Mouse (Mus musculus): ENCODE measurements around the gene Sik2. TPM values are rescaled to one million over a fixed set of nuclear protein-coding genes. Genes with fewer than 3 reads are reported as not detected.
A peak's percentile ranks its signal among the peaks of the same experiment; 100 is the strongest.

Gene Sik2
- total RNA-seq, 1 experiment = 10.0 TPM

- peak; percentile 76 for DNase-seq (ENCODE audit: low read depth, low spot score)
- in situ Hi-C loops (cut with MboI; ENCODE audit: low sequenced_read_pairs in 2 of 2, unreplicated experiment in 2 of 2) = loop anchor here in 1 of 2 experiments (10.0 kb wide), 1 partner anchor 288 kb away; no protein-coding TSS in a partner anchor
- no peak for TF ChIP-seq ZC3H11A (IDR thresholded peaks at IDR 0.05; ENCODE audit: borderline replicate concordance, low read depth, low read length)
- TF ChIP-seq HCFC1 (IDR thresholded peaks at IDR 0.05; ENCODE audit: borderline replicate concordance, insufficient read depth, low read length) = no peak
- no peak for TF ChIP-seq CHD2 (IDR thresholded peaks at IDR 0.05; ENCODE audit: low read depth, low read length)
- no peak for TF ChIP-seq MAFK (IDR thresholded peaks at IDR 0.05; ENCODE audit: insufficient read depth, low read depth, low read length)
- no peak for TF ChIP-seq ZNF384 (IDR thresholded peaks at IDR 0.05; ENCODE audit: low read depth, low read length)
- H3K4me3 ChIP-seq (ENCODE audit: insufficient read depth in 1 of 2, low read depth in 1 of 2, low read length in 2 of 2, poor library complexity in 1 of 2, severe bottlenecking in 1 of 2) = peak overlapping the region; percentile 93 to 95
- H3K36me3 ChIP-seq (ENCODE audit: control insufficient read depth, insufficient read depth, low read length, poor library complexity, severe bottlenecking) = peaks cover 16% of the 10 kb centered on the region
- peaks cover 0 to 3% of the 10 kb centered on the region in 2 experiments; a peak in 1 of 4 replicates for H3K4me1 ChIP-seq (ENCODE audit: control insufficient read depth in 2 of 2, insufficient read depth in 2 of 2, low read length in 2 of 2, poor library complexity in 1 of 2)
- H3K27ac ChIP-seq (ENCODE audit: insufficient read depth, low read depth, low read length, poor library complexity, severe bottlenecking) = no peak overlapping the region; the same call in 1 of the 2 replicates
- H3K9me3 ChIP-seq (ENCODE audit: control insufficient read depth, insufficient read depth, low read depth, low read length) = no peaks in the 10 kb centered on the region
- H3K9ac ChIP-seq (ENCODE audit: insufficient read depth, low read depth, low read length, poor library complexity, severe bottlenecking) = peak overlapping the region; percentile 95
Measured at GRCm38 (mm10) chr9:50856341-50857081, 152.4 kb downstream of the Sik2 start.

GRCm38 (mm10) chr9:50855780-50856179 is 153.1 kb downstream of the Sik2 start:
- H3K9me3 ChIP-seq (ENCODE audit: control insufficient read depth, insufficient read depth, low read depth, low read length) = no peaks in the 10 kb centered on the region
- no peak for DNase-seq (ENCODE audit: low read depth, low spot score)
- H3K4me1 ChIP-seq (ENCODE audit: control insufficient read depth in 2 of 2, insufficient read depth in 2 of 2, low read length in 2 of 2, poor library complexity in 1 of 2) = peaks cover 0 to 3% of the 10 kb centered on the region in 2 experiments; a peak in 1 of 4 replicates
- H3K27ac ChIP-seq (ENCODE audit: insufficient read depth, low read depth, low read length, poor library complexity, severe bottlenecking) = no peak overlapping the region
- TF ChIP-seq MAFK (IDR thresholded peaks at IDR 0.05; ENCODE audit: insufficient read depth, low read depth, low read length) (no peak), CHD2 (IDR thresholded peaks at IDR 0.05; ENCODE audit: low read depth, low read length) (no peak), ZNF384 (IDR thresholded peaks at IDR 0.05; ENCODE audit: low read depth, low read length) (no peak), HCFC1 (IDR thresholded peaks at IDR 0.05; ENCODE audit: borderline replicate concordance, insufficient read depth, low read length) (no peak), ZC3H11A (IDR thresholded peaks at IDR 0.05; ENCODE audit: borderline replicate concordance, low read depth, low read length) (no peak)
- H3K36me3 ChIP-seq (ENCODE audit: control insufficient read depth, insufficient read depth, low read length, poor library complexity, severe bottlenecking) = peaks cover 10% of the 10 kb centered on the region
- in situ Hi-C loops (cut with MboI; ENCODE audit: low sequenced_read_pairs in 2 of 2, unreplicated experiment in 2 of 2) = loop anchor here in 1 of 2 experiments (10.0 kb wide), 1 partner anchor 289 kb away; no protein-coding TSS in a partner anchor
- H3K4me3 ChIP-seq (ENCODE audit: insufficient read depth in 1 of 2, low read depth in 1 of 2, low read length in 2 of 2, poor library complexity in 1 of 2, severe bottlenecking in 1 of 2) = peak overlapping the region in 1 of 2 experiments; percentile 93; a peak in 2 of 4 replicates
- H3K9ac ChIP-seq (ENCODE audit: insufficient read depth, low read depth, low read length, poor library complexity, severe bottlenecking) = peak overlapping the region; percentile 60; the same call in 1 of the 2 replicates

GRCm38 (mm10) chr9:50855133-50855766 is 153.6 kb downstream of the Sik2 start:
- Histone ChIP-seq H3K9me3 (ENCODE audit: control insufficient read depth, insufficient read depth, low read depth, low read length) (no peaks in the 10 kb centered on the region), H3K4me1 (ENCODE audit: control insufficient read depth in 2 of 2, insufficient read depth in 2 of 2, low read length in 2 of 2, poor library complexity in 1 of 2) (peaks cover 0 to 3% of the 10 kb centered on the region in 2 experiments; a peak in 1 of 4 replicates), H3K36me3 (ENCODE audit: control insufficient read depth, insufficient read depth, low read length, poor library complexity, severe bottlenecking) (peaks cover 8% of the 10 kb centered on the region), H3K9ac (ENCODE audit: insufficient read depth, low read depth, low read length, poor library complexity, severe bottlenecking) (no peak overlapping the region), H3K27ac (ENCODE audit: insufficient read depth, low read depth, low read length, poor library complexity, severe bottlenecking) (no peak overlapping the region), H3K4me3 (ENCODE audit: insufficient read depth in 1 of 2, low read depth in 1 of 2, low read length in 2 of 2, poor library complexity in 1 of 2, severe bottlenecking in 1 of 2) (no peak overlapping the region)
- TF ChIP-seq MAFK (IDR thresholded peaks at IDR 0.05; ENCODE audit: insufficient read depth, low read depth, low read length) = no peak
- no peak for TF ChIP-seq ZNF384 (IDR thresholded peaks at IDR 0.05; ENCODE audit: low read depth, low read length)
- no peak for TF ChIP-seq CHD2 (IDR thresholded peaks at IDR 0.05; ENCODE audit: low read depth, low read length)
- TF ChIP-seq HCFC1 (IDR thresholded peaks at IDR 0.05; ENCODE audit: borderline replicate concordance, insufficient read depth, low read length) = no peak
- no peak for TF ChIP-seq ZC3H11A (IDR thresholded peaks at IDR 0.05; ENCODE audit: borderline replicate concordance, low read depth, low read length)
- DNase-seq (ENCODE audit: low read depth, low spot score) = no peak
- in situ Hi-C loops (cut with MboI; ENCODE audit: low sequenced_read_pairs in 2 of 2, unreplicated experiment in 2 of 2) = loop anchor here in 1 of 2 experiments (10.0 kb wide), 1 partner anchor 290 kb away; no protein-coding TSS in a partner anchor

GRCm38 (mm10) chr9:50854376-50854775 is 154.5 kb downstream of the Sik2 start:
- H3K4me1 ChIP-seq (ENCODE audit: control insufficient read depth in 2 of 2, insufficient read depth in 2 of 2, low read length in 2 of 2, poor library complexity in 1 of 2) = peaks cover 0 to 3% of the 10 kb centered on the region in 2 experiments; a peak in 1 of 4 replicates
- in situ Hi-C loops (cut with MboI; ENCODE audit: low sequenced_read_pairs in 2 of 2, unreplicated experiment in 2 of 2) = loop anchor here in 1 of 2 experiments (10.0 kb wide), 1 partner anchor 290 kb away; no protein-coding TSS in a partner anchor
- TF ChIP-seq MAFK (IDR thresholded peaks at IDR 0.05; ENCODE audit: insufficient read depth, low read depth, low read length) (no peak), HCFC1 (IDR thresholded peaks at IDR 0.05; ENCODE audit: borderline replicate concordance, insufficient read depth, low read length) (no peak), CHD2 (IDR thresholded peaks at IDR 0.05; ENCODE audit: low read depth, low read length) (no peak), ZNF384 (IDR thresholded peaks at IDR 0.05; ENCODE audit: low read depth, low read length) (no peak), ZC3H11A (IDR thresholded peaks at IDR 0.05; ENCODE audit: borderline replicate concordance, low read depth, low read length) (no peak)
- no peaks in the 10 kb centered on the region for H3K9me3 ChIP-seq (ENCODE audit: control insufficient read depth, insufficient read depth, low read depth, low read length)
- H3K9ac ChIP-seq (ENCODE audit: insufficient read depth, low read depth, low read length, poor library complexity, severe bottlenecking) = no peak overlapping the region
- no peak for DNase-seq (ENCODE audit: low read depth, low spot score)
- H3K27ac ChIP-seq (ENCODE audit: insufficient read depth, low read depth, low read length, poor library complexity, severe bottlenecking) = no peak overlapping the region
- H3K36me3 ChIP-seq (ENCODE audit: control insufficient read depth, insufficient read depth, low read length, poor library complexity, severe bottlenecking) = no peaks in the 10 kb centered on the region; the same call in 1 of the 2 replicates
- no peak overlapping the region for H3K4me3 ChIP-seq (ENCODE audit: insufficient read depth in 1 of 2, low read depth in 1 of 2, low read length in 2 of 2, poor library complexity in 1 of 2, severe bottlenecking in 1 of 2)

Data from ES-E14 (cell line).